Mouse (Mus musculus): ENCODE measurements at regions not wholly inside any gene's neighbourhood (a gene's known extent, or its start where the extent isn't known, plus 50 kb on each side); places are given as distances from the start of the nearest gene placed in this dataset.

GRCm38 (mm10) chr12:56233209-56233608, 112.5 kb downstream of the Mbip start:
- H3K9ac ChIP-seq: no peak overlapping the region
- no peaks in the 10 kb centered on the region for H3K4me1 ChIP-seq
- H3K36me3 ChIP-seq: no peaks in the 10 kb centered on the region
- H3K9me3 ChIP-seq: no peaks in the 10 kb centered on the region
- H3K4me2 ChIP-seq (replicated peaks): no peak overlapping the region
- no peaks in the 10 kb centered on the region for H3K27me3 ChIP-seq (replicated peaks)
- no peak overlapping the region for H3K4me3 ChIP-seq
- H3K27ac ChIP-seq: no peak overlapping the region
- ATAC-seq (ENCODE audit: low FRiP score, low read depth): no peak

- Histone ChIP-seq H3K27me3 (replicated peaks) (no peaks in the 10 kb centered on the region), H3K4me2 (replicated peaks) (no peak overlapping the region), H3K27ac (no peak overlapping the region), H3K9me3 (no peaks in the 10 kb centered on the region), H3K4me1 (no peaks in the 10 kb centered on the region), H3K9ac (no peak overlapping the region), H3K4me3 (no peak overlapping the region), H3K36me3 (no peaks in the 10 kb centered on the region)
- ATAC-seq (ENCODE audit: low FRiP score, low read depth): no peak
- whole genome bisulfite sequencing: 89% methylated on average over 3 of the region's 3 CpGs
Measured at GRCm38 (mm10) chr12:56224142-56224895, 121.4 kb downstream of the Mbip start.

GRCm38 (mm10) chr12:56193524-56193923, 152.2 kb downstream of the Mbip start:
- ATAC-seq (ENCODE audit: low FRiP score, low read depth): no peak
- WGBS: 90% methylated on average over 3 of the region's 3 CpGs

GRCm38 (mm10) chr12:56189562-56189961, 156.1 kb downstream of the Mbip start:
- 94% methylated on average over 12 of the region's 12 CpGs for WGBS
- Histone ChIP-seq H3K4me2 (replicated peaks) (no peak overlapping the region), H3K9me3 (no peaks in the 10 kb centered on the region), H3K36me3 (no peaks in the 10 kb centered on the region), H3K27me3 (replicated peaks) (no peaks in the 10 kb centered on the region), H3K27ac (no peak overlapping the region), H3K4me1 (no peaks in the 10 kb centered on the region), H3K4me3 (no peak overlapping the region), H3K9ac (no peak overlapping the region)
- ATAC-seq (ENCODE audit: low FRiP score, low read depth): no peak

More at GRCm38 (mm10) chr12:56193524-56193923, 152.2 kb downstream of the Mbip start:
- no peaks in the 10 kb centered on the region for H3K27me3 ChIP-seq (replicated peaks)
- H3K4me1 ChIP-seq: no peaks in the 10 kb centered on the region
- H3K9ac ChIP-seq: no peak overlapping the region
- H3K36me3 ChIP-seq: no peaks in the 10 kb centered on the region
- no peak overlapping the region for H3K4me2 ChIP-seq (replicated peaks)
- no peaks in the 10 kb centered on the region for H3K9me3 ChIP-seq
- no peak overlapping the region for H3K27ac ChIP-seq
- no peak overlapping the region for H3K4me3 ChIP-seq

- no peak for ATAC-seq (ENCODE audit: low FRiP score, low read depth)
- H3K27ac ChIP-seq: no peak overlapping the region
- H3K9ac ChIP-seq: no peak overlapping the region
- H3K4me3 ChIP-seq: no peak overlapping the region
- no peaks in the 10 kb centered on the region for H3K27me3 ChIP-seq (replicated peaks)
- WGBS: 68% methylated on average over 3 of the region's 3 CpGs
- H3K9me3 ChIP-seq: no peaks in the 10 kb centered on the region
- no peak overlapping the region for H3K4me2 ChIP-seq (replicated peaks)
- H3K36me3 ChIP-seq: no peaks in the 10 kb centered on the region
- no peaks in the 10 kb centered on the region for H3K4me1 ChIP-seq
Measured at GRCm38 (mm10) chr12:56160736-56161135, 185.0 kb downstream of the Mbip start.

- H3K27ac ChIP-seq: no peak overlapping the region
- H3K4me3 ChIP-seq: no peak overlapping the region
- H3K4me2 ChIP-seq (replicated peaks): no peak overlapping the region
- WGBS: 68% methylated on average over 1 of the region's 1 CpGs
- H3K4me1 ChIP-seq: no peaks in the 10 kb centered on the region
- no peaks in the 10 kb centered on the region for H3K27me3 ChIP-seq (replicated peaks)
- H3K9ac ChIP-seq: no peak overlapping the region
- no peaks in the 10 kb centered on the region for H3K36me3 ChIP-seq
- no peak for ATAC-seq (ENCODE audit: low FRiP score, low read depth)
- H3K9me3 ChIP-seq: no peaks in the 10 kb centered on the region
Measured at GRCm38 (mm10) chr12:56144359-56144758, 201.3 kb downstream of the Mbip start.

- no peak overlapping the region for H3K4me2 ChIP-seq (replicated peaks)
- no peaks in the 10 kb centered on the region for H3K4me1 ChIP-seq
- H3K9ac ChIP-seq: no peak overlapping the region
- H3K36me3 ChIP-seq: no peaks in the 10 kb centered on the region
- H3K27ac ChIP-seq: no peak overlapping the region
- no peak for ATAC-seq (ENCODE audit: low FRiP score, low read depth)
- no peaks in the 10 kb centered on the region for H3K27me3 ChIP-seq (replicated peaks)
- 75% methylated on average over 2 of the region's 2 CpGs for WGBS
- H3K4me3 ChIP-seq: no peak overlapping the region
- no peaks in the 10 kb centered on the region for H3K9me3 ChIP-seq
Measured at GRCm38 (mm10) chr12:56143789-56144188, 201.9 kb downstream of the Mbip start.

- WGBS: 87% methylated on average over 4 of the region's 4 CpGs
- no peak overlapping the region for H3K4me3 ChIP-seq
- no peak overlapping the region for H3K4me2 ChIP-seq (replicated peaks)
- no peak overlapping the region for H3K27ac ChIP-seq
- ATAC-seq (ENCODE audit: low FRiP score, low read depth): no peak
- H3K9me3 ChIP-seq: no peaks in the 10 kb centered on the region
- H3K4me1 ChIP-seq: no peaks in the 10 kb centered on the region
- H3K27me3 ChIP-seq (replicated peaks): no peaks in the 10 kb centered on the region
- H3K9ac ChIP-seq: no peak overlapping the region
- no peaks in the 10 kb centered on the region for H3K36me3 ChIP-seq
Measured at GRCm38 (mm10) chr12:56114446-56114845, 231.2 kb downstream of the Mbip start.

GRCm38 (mm10) chr12:56081406-56081805, 245.3 kb downstream of the Brms1l start:
- Histone ChIP-seq H3K27ac (no peak overlapping the region), H3K36me3 (no peaks in the 10 kb centered on the region), H3K27me3 (replicated peaks) (no peaks in the 10 kb centered on the region), H3K9ac (no peak overlapping the region), H3K4me2 (replicated peaks) (no peak overlapping the region), H3K9me3 (no peaks in the 10 kb centered on the region), H3K4me3 (no peak overlapping the region), H3K4me1 (no peaks in the 10 kb centered on the region)
- no peak for ATAC-seq (ENCODE audit: low FRiP score, low read depth)

- Histone ChIP-seq H3K9ac (no peak overlapping the region), H3K4me2 (replicated peaks) (no peak overlapping the region), H3K9me3 (no peaks in the 10 kb centered on the region), H3K4me1 (no peaks in the 10 kb centered on the region), H3K27ac (no peak overlapping the region), H3K4me3 (no peak overlapping the region), H3K27me3 (replicated peaks) (no peaks in the 10 kb centered on the region), H3K36me3 (no peaks in the 10 kb centered on the region)
- no peak for ATAC-seq (ENCODE audit: low FRiP score, low read depth)
- 65% methylated on average over 7 of the region's 7 CpGs for WGBS
Measured at GRCm38 (mm10) chr12:56064183-56064582, 228.1 kb downstream of the Brms1l start.

- Histone ChIP-seq H3K9me3 (no peaks in the 10 kb centered on the region), H3K27ac (no peak overlapping the region), H3K4me1 (no peaks in the 10 kb centered on the region), H3K36me3 (no peaks in the 10 kb centered on the region), H3K9ac (no peak overlapping the region), H3K4me3 (no peak overlapping the region), H3K27me3 (replicated peaks) (no peaks in the 10 kb centered on the region), H3K4me2 (replicated peaks) (no peak overlapping the region)
- 84% methylated on average over 10 of the region's 10 CpGs for WGBS
- ATAC-seq (ENCODE audit: low FRiP score, low read depth): peak; percentile 25; the same call in 1 of the 2 replicates
Measured at GRCm38 (mm10) chr12:56058876-56059275, 222.8 kb downstream of the Brms1l start.

- 15% methylated on average over 17 of the region's 17 CpGs for WGBS
- no peaks in the 10 kb centered on the region for H3K36me3 ChIP-seq
- peak; percentile 83; the same call in 1 of the 2 replicates for ATAC-seq (ENCODE audit: low FRiP score, low read depth)
- H3K9ac ChIP-seq: no peak overlapping the region
- H3K4me2 ChIP-seq (replicated peaks): no peak overlapping the region
- H3K27me3 ChIP-seq (replicated peaks): no peaks in the 10 kb centered on the region
- no peak overlapping the region for H3K4me3 ChIP-seq
- H3K9me3 ChIP-seq: no peaks in the 10 kb centered on the region
- no peak overlapping the region for H3K27ac ChIP-seq
- no peaks in the 10 kb centered on the region for H3K4me1 ChIP-seq
Measured at GRCm38 (mm10) chr12:56058463-56058862, 222.3 kb downstream of the Brms1l start.

- Histone ChIP-seq H3K9me3 (no peaks in the 10 kb centered on the region), H3K27me3 (replicated peaks) (no peaks in the 10 kb centered on the region), H3K4me3 (no peak overlapping the region), H3K27ac (no peak overlapping the region), H3K9ac (no peak overlapping the region), H3K4me1 (no peaks in the 10 kb centered on the region), H3K4me2 (replicated peaks) (no peak overlapping the region), H3K36me3 (no peaks in the 10 kb centered on the region)
- 83% methylated on average over 6 of the region's 6 CpGs for WGBS
- ATAC-seq (ENCODE audit: low FRiP score, low read depth): no peak
Measured at GRCm38 (mm10) chr12:56055382-56055781, 219.3 kb downstream of the Brms1l start.

Measured in neural tube, embryonic 12.5 days (tissue).